Mouse (Mus musculus) myocyte (in vitro differentiated cells): ENCODE measurements at regions not wholly inside any gene's neighbourhood (a gene's known extent, or its start where the extent isn't known, plus 50 kb on each side); places are given as distances from the start of the nearest gene placed in this dataset.

ENCODE experiments used
- H3K27me3 ChIP-seq: one replicate; pipeline ENCODE4 v1.6.1; 2011; ENCODE audit not compliant: control insufficient read depth, insufficient read depth, insufficient read length
- H3K36me3 ChIP-seq: one replicate; pipeline ENCODE4 v1.6.1; 2011; ENCODE audit not compliant: control insufficient read depth, insufficient read depth
- H3K4me2 ChIP-seq: one replicate; pipeline ENCODE4 v1.6.1; 2011; ENCODE audit warnings: low read depth, control low read depth
- H3K4me3 ChIP-seq: one replicate; pipeline ENCODE4 v1.5.1; 2011; ENCODE audit warnings: mild to moderate bottlenecking, control low read depth, moderate library complexity
- H3K79me2 ChIP-seq: one replicate; pipeline ENCODE4 v1.6.1; 2011; ENCODE audit not compliant: control insufficient read depth, insufficient read depth
- H3ac ChIP-seq: one replicate; pipeline ENCODE4 v1.6.1; 2011; ENCODE audit not compliant: control insufficient read depth, insufficient read length
- CEBPB ChIP-seq: IDR thresholded peaks from 2 replicates; pipeline ENCODE4 v1.6.1; 2011; ENCODE audit warnings: mild to moderate bottlenecking, moderate library complexity; ENCODE audit not compliant: poor library complexity, insufficient read depth, severe bottlenecking
- E2F4 ChIP-seq: IDR thresholded peaks from one replicate; pipeline ENCODE4 v1.6.1; 2011; ENCODE audit warnings: mild to moderate bottlenecking, control low read depth, moderate library complexity; ENCODE audit not compliant: insufficient read depth
- MAX ChIP-seq: IDR thresholded peaks from one replicate; pipeline ENCODE4 v1.6.1; 2011; ENCODE audit warnings: low read depth, mild to moderate bottlenecking, control low read depth
- MYOD1 ChIP-seq, 3 experiments: IDR thresholded peaks; one replicate each; pipeline ENCODE4 v1.6.1; 2011; ENCODE audit warnings: control low read depth in 2 of 3, low read depth in 2 of 3, mild to moderate bottlenecking in 2 of 3, moderate library complexity in 1 of 3; ENCODE audit not compliant: insufficient read length in 2 of 3, control insufficient read depth in 1 of 3
- MYOG ChIP-seq, 3 experiments: IDR thresholded peaks; one replicate each; pipeline ENCODE4 v1.6.1; 2011; ENCODE audit warnings: control low read depth in 2 of 3, low read depth in 2 of 3, mild to moderate bottlenecking in 2 of 3; ENCODE audit not compliant: insufficient read length in 2 of 3, control insufficient read depth in 1 of 3, insufficient read depth in 1 of 3
- POLR2A ChIP-seq: IDR thresholded peaks from one replicate; pipeline ENCODE4 v1.6.1; 2011; ENCODE audit warnings: low read depth, mild to moderate bottlenecking, control low read depth, moderate library complexity; ENCODE audit not compliant: insufficient read length
- POLR2AphosphoS2 ChIP-seq: IDR thresholded peaks from one replicate; pipeline ENCODE4 v1.6.1; 2011; ENCODE audit warnings: low read depth, control low read depth; ENCODE audit not compliant: insufficient read length
- REST ChIP-seq: IDR thresholded peaks from one replicate; pipeline ENCODE4 v1.6.1; 2011; ENCODE audit warnings: mild to moderate bottlenecking, control low read depth, moderate library complexity; ENCODE audit not compliant: insufficient read depth, insufficient read length
- SRF ChIP-seq: IDR thresholded peaks from one replicate; pipeline ENCODE4 v1.6.1; 2011; ENCODE audit warnings: low read depth; ENCODE audit not compliant: control insufficient read depth, insufficient read length
- TCF12 ChIP-seq: IDR thresholded peaks from one replicate; pipeline ENCODE4 v1.6.1; 2011; ENCODE audit warnings: mild to moderate bottlenecking, control low read depth; ENCODE audit not compliant: poor library complexity, insufficient read depth, severe bottlenecking
- TCF3 ChIP-seq: IDR thresholded peaks from one replicate; pipeline ENCODE4 v1.6.1; 2011; ENCODE audit warnings: low read depth, control low read depth; ENCODE audit not compliant: insufficient read length
- USF1 ChIP-seq: IDR thresholded peaks from one replicate; pipeline ENCODE4 v1.6.1; 2011; ENCODE audit warnings: low read depth, mild to moderate bottlenecking, control low read depth, moderate library complexity

GRCm38 (mm10) chr9:82712769-82713733, 116.3 kb upstream of the Irak1bp1 start:
- no peak overlapping the region for H3K4me3 ChIP-seq

DNA sequence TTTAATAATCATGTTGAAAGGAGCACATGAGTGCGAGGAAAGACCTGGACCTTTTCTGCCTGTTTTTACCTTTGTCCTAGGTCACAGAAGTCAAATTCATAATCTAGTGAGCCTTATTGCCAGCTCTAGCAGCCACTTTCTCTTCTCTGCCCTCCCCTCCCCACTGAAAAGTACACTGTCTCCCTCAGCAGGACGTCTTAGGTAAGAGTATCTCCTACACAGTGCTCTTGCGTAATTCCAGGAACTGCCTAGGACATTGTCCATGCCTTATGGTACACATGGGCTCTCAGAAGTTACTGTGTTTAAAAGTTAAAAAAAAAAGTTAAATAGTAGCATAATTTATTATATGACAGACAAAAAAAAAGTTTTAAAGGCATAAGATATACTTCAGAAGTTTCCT, 100.7 kb upstream of the Irak1bp1 start:
- Histone ChIP-seq H3K27me3 (no peaks in the 10 kb centered on the region), H3K4me3 (no peak overlapping the region), H3K4me2 (no peak overlapping the region), H3K36me3 (no peaks in the 10 kb centered on the region), H3ac (no peak overlapping the region), H3K79me2 (no peaks in the 10 kb centered on the region)
- TF ChIP-seq SRF (no peak), TCF3 (no peak), USF1 (no peak), CEBPB (0 out of 2 replicates have a peak, but pooled peaks have one; percentile 1), MYOG (IDR thresholded peaks at IDR 0.05; ENCODE audit: control insufficient read depth in 1 of 3, insufficient read depth in 1 of 3, insufficient read length in 2 of 3, low read depth in 2 of 3) (no peak), POLR2AphosphoS2 (no peak)

More at GRCm38 (mm10) chr9:82712769-82713733, 116.3 kb upstream of the Irak1bp1 start:
- Histone ChIP-seq H3K36me3 (no peaks in the 10 kb centered on the region), H3K27me3 (no peaks in the 10 kb centered on the region), H3K79me2 (no peaks in the 10 kb centered on the region), H3K4me2 (no peak overlapping the region), H3ac (no peak overlapping the region)
- TF ChIP-seq MAX (no peak), E2F4 (no peak), CEBPB (no peak), POLR2AphosphoS2 (no peak), POLR2A (no peak), TCF3 (no peak), MYOG (IDR thresholded peaks at IDR 0.05; ENCODE audit: control insufficient read depth in 1 of 3, insufficient read depth in 1 of 3, insufficient read length in 2 of 3, low read depth in 2 of 3) (no peak), REST (no peak), USF1 (no peak), MYOD1 (IDR thresholded peaks at IDR 0.05; ENCODE audit: control insufficient read depth in 1 of 3, insufficient read length in 2 of 3, low read depth in 2 of 3) (no peak), TCF12 (no peak), SRF (no peak)

DNA sequence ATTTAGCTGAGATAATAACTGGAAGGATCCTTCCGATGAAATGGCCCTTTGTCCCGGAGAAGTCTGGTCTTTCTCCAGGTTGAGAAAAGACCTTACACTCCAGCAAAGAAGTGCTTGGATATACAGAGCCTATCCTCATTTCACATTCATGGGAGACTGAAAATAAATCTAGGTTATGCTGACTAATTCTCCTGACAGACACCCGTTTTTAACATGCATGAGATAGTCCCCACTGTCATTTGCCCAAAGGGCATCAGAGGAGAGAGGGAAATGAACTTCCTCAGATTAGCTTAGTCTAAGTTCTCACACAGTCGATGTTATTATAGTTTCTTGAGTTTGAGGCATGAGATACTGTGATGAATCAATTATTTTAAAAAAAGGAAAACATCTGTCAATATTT, 99.7 kb upstream of the Irak1bp1 start:
- no peaks in the 10 kb centered on the region for H3K27me3 ChIP-seq
- no peaks in the 10 kb centered on the region for H3K79me2 ChIP-seq
- no peak overlapping the region for H3K4me3 ChIP-seq
- no peak overlapping the region for H3ac ChIP-seq
- TF ChIP-seq E2F4: no peak
- TF ChIP-seq CEBPB: no peak
- TF ChIP-seq MYOG (IDR thresholded peaks at IDR 0.05; ENCODE audit: control insufficient read depth in 1 of 3, insufficient read depth in 1 of 3, insufficient read length in 2 of 3, low read depth in 2 of 3): no peak
- TF ChIP-seq MYOD1 (IDR thresholded peaks at IDR 0.05; ENCODE audit: control insufficient read depth in 1 of 3, insufficient read length in 2 of 3, low read depth in 2 of 3): no peak
- no peak for TF ChIP-seq POLR2A
- TF ChIP-seq POLR2AphosphoS2: no peak
- no peak overlapping the region for H3K4me2 ChIP-seq
- no peaks in the 10 kb centered on the region for H3K36me3 ChIP-seq

DNA sequence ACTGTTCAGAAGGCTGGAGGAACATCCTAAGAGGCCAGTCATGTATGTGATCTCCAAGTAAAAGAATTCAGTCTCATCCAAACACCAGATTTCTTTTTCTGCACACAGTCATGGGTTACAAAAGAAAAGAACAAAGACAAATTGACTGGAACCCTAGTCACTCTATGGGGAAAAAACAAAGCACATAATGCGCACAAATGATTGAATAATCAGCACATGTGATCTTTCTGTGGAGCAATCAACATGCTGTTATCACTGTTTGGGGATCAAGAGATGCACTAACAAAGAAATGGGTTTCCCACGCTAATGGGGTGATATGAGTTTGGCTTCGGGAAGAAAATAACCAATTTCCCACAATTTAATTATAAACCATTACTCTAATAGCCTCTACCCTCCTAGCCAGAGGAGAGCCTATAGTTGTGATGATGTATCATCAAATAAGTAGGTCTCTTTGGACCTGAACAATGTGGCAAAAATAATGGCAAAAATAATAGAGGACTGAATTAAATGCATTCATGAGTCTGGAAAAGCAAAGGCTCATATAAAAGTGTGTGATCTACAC, 96.2 kb upstream of the Irak1bp1 start:
- H3K27me3 ChIP-seq: no peaks in the 10 kb centered on the region
- TF ChIP-seq TCF3: no peak
- TF ChIP-seq USF1: no peak
- TF ChIP-seq MAX: no peak
- TF ChIP-seq CEBPB: no peak
- TF ChIP-seq TCF12: no peak
- TF ChIP-seq POLR2A: no peak
- TF ChIP-seq E2F4: no peak
- no peak for TF ChIP-seq POLR2AphosphoS2
- TF ChIP-seq MYOD1 (IDR thresholded peaks at IDR 0.05; ENCODE audit: control insufficient read depth in 1 of 3, insufficient read length in 2 of 3, low read depth in 2 of 3): no peak
- no peak for TF ChIP-seq SRF
- TF ChIP-seq REST: no peak
- no peak for TF ChIP-seq MYOG (IDR thresholded peaks at IDR 0.05; ENCODE audit: control insufficient read depth in 1 of 3, insufficient read depth in 1 of 3, insufficient read length in 2 of 3, low read depth in 2 of 3)
- no peak overlapping the region for H3ac ChIP-seq
- H3K4me2 ChIP-seq: no peak overlapping the region
- no peak overlapping the region for H3K4me3 ChIP-seq
- no peaks in the 10 kb centered on the region for H3K36me3 ChIP-seq
- no peaks in the 10 kb centered on the region for H3K79me2 ChIP-seq

DNA sequence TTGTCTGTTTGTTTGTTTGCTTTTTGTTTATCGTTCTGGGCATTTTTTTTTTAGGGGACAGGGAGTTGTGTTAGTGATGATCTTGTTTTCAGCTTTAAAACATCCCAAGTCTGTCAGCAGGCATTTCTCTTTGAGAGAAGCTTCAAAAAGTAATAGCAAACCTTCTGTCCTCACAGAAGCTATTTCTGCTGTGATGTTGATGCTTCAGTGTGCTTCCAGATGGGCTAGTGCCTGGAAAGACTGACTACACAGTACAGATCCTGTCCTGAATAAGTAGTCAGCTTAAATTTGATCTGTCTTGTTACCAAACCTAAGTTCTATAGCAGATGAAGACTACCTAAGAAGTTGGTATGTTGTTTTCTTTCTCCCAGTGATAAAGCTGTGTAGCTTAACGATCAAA, 94.4 kb upstream of the Irak1bp1 start:
- TF ChIP-seq TCF3 (no peak), POLR2A (no peak), E2F4 (no peak), MYOD1 (IDR thresholded peaks at IDR 0.05; ENCODE audit: control insufficient read depth in 1 of 3, insufficient read length in 2 of 3, low read depth in 2 of 3) (no peak), SRF (no peak), MYOG (IDR thresholded peaks at IDR 0.05; ENCODE audit: control insufficient read depth in 1 of 3, insufficient read depth in 1 of 3, insufficient read length in 2 of 3, low read depth in 2 of 3) (no peak), USF1 (no peak), POLR2AphosphoS2 (no peak), TCF12 (no peak), CEBPB (no peak), MAX (no peak), REST (no peak)
- no peak overlapping the region for H3ac ChIP-seq

More for the DNA sequence above, 94.4 kb upstream of the Irak1bp1 start:
- no peak overlapping the region for H3K4me3 ChIP-seq
- no peaks in the 10 kb centered on the region for H3K36me3 ChIP-seq
- no peak overlapping the region for H3K4me2 ChIP-seq
- H3K79me2 ChIP-seq: no peaks in the 10 kb centered on the region
- no peaks in the 10 kb centered on the region for H3K27me3 ChIP-seq
